Mouse (Mus musculus): ENCODE measurements at regions not wholly inside any gene's neighbourhood (a gene's known extent, or its start where the extent isn't known, plus 50 kb on each side); places are given as distances from the start of the nearest gene placed in this dataset.
A peak's percentile ranks its signal among the peaks of the same experiment; 100 is the strongest.

- no peak for DNase-seq
These were observed 110.4 kb upstream of the Neil3 start for GRCm38 (mm10) chr8:53749263-53749662.

GRCm38 (mm10) chr8:53769211-53769610 is 130.3 kb upstream of the Neil3 start:
- no peak for DNase-seq

- DNase-seq, result no peak
These were observed 136.6 kb upstream of the Neil3 start for GRCm38 (mm10) chr8:53775511-53775910.

GRCm38 (mm10) chr8:53780886-53781285 is 142.0 kb upstream of the Neil3 start:
- DNase-seq, result peak in 1 of 2 experiments; percentile 2

DNA sequence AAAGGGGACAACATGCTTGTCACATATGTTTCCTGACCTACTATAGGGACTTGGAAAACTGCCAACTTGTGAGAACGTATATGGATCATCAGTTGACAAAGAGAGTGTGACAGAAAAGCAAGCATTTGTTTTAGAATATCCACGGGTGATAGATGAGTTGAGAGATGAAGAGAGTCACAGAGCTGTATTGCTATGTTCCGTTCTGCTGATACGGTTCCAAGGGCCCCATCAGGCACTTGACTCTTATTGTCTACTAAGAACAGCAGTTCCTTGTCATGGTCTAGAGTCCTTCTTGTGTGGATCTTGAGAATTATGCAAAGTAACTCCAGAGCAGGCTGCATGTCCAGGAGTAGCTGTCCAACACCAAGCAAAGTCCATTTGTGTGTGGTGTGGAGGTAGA is 143.0 kb upstream of the Neil3 start:
- no peak for DNase-seq

GRCm38 (mm10) chr8:53788202-53788601 is 149.3 kb upstream of the Neil3 start:
- DNase-seq, result no peak

DNA sequence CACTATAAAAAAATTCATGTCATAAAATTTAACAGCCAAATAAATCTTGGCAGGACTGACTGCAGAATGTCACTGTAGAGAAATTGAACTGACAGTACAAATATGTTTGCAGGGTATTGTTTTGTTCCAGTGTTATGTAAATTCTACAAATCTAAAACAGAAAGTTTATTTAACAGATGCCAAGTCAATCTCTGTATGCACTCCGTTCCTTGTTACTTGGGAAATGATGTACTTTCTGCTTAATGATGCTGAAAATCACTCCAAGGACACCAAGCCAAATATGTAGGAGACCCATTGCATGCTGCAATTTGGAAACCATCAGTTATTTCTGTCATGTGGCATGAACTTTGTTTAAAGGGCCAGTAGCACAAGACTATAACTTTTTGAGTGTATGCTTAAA is 182.3 kb upstream of the Neil3 start:
- no peak for DNase-seq

GRCm38 (mm10) chr8:53827395-53827794 is 188.5 kb upstream of the Neil3 start:
- DNase-seq, result peak; percentile 2 to 10

DNA sequence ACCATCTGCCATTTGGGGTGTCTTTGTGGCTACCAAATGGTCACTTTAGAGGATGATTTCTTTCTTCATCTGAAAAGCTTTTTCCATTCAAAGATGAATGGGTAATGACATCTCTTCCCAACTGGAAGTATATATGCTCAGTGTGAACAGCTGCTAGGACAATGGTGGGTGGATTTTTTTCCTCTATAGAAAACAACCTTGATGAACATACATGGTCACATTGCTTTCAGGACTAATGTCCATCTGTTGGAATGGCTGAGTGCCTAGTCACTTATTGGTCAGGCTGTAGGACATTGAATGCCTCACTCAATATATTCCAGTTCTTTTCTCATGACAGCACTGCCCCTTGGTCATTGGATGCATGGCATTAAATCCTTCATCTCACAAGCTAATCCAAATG is 209.0 kb upstream of the Neil3 start:
- DNase-seq, result no peak

- DNase-seq, result no peak
These were observed 208.8 kb upstream of the Vegfc start for GRCm38 (mm10) chr8:53868567-53868966.

- DNase-seq, result peak in 1 of 2 experiments; percentile 4
These were observed 207.3 kb upstream of the Vegfc start for GRCm38 (mm10) chr8:53869997-53870596.

DNA sequence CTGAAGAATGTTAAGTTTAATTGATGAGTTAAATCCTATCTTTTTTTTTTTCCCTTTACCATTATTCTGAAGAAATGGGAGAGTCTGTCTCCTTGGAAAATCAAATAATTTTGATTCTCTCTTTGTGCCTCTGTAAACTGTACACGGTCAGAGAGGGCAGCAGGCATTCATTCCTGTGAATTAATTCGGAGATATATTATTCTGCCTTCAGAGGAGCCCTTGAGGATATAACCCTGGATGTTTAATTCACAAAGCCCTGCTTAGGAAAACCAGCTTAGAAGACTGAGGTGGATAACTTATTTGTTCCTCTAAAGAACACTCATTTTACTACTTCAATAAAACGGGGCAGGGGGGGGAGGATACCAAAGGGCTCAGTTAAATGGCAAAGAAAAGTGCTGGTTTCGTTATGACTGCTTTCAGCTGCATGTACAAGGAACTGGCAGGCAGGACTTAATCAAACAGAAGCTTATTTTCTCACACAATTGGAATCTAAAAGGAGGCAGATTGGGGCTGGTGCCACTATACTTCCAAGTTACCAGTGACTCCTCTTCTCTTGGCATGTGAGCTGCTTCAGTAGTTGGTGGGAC is 205.3 kb upstream of the Vegfc start:
- DNase-seq, result no peak

DNA sequence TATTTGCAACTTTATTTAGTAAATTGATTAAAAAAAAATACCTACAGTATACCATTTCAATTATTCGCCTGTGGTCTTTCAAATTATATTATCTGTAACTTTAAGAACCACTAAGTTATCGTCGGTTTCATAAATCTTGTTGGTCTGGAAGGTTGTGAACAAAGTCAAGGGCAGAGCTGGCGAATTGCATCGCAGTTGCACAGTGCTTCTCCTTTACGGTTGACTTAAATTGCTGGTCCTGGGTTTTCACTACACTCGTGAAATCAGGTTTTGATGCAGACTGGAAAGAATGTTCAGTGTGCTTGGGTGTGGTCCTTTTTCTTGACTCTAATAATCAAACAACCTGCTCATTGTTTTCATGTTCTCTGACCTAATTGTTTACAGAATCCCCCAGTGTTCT is 198.6 kb upstream of the Vegfc start:
- DNase-seq, result no peak

DNA sequence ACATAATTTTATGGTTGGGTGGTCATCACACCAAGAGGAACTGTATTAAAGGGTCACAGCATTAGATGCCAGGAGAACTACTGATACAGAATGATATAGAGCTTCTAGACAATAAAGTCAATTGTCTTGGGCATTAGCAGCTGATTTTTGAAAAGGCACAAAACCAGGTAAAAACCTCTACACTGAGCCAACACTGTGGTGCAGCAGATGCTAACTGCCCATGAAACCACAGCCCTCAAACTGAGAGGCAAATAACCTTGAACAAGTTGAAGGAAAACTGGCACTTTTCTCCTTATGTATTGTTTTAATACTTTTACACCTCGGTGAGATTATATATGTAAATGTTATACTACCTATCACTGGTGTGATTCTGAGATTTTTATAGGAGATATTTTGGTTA is 195.9 kb upstream of the Vegfc start:
- DNase-seq, result no peak

- no peak for DNase-seq
These were observed 185.1 kb upstream of the Vegfc start for GRCm38 (mm10) chr8:53892205-53892710.

- no peak for DNase-seq
These were observed 184.6 kb upstream of the Vegfc start for GRCm38 (mm10) chr8:53892770-53893169.

DNA sequence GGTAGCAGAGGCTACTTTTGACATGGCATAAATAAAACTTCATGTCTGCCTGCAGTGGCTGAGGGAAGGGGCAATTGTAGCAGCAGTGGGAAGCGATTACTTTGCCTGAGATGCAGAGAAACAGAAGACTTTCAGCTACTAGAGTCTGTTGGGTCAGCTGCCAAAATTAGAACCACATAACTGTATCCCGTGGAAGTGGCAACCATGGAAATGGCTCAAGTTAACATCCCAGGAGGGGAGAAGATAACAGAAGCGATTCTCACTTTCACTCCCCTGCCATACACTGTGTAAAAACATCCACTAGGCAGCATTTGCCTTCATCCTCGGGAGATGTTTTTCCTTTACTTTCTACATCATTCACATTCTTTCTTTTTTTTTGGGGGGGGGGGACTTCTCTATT is 155.1 kb upstream of the Vegfc start:
- DNase-seq, result no peak

- DNase-seq, result no peak
These were observed 146.7 kb upstream of the Vegfc start for GRCm38 (mm10) chr8:53930685-53931084.

DNA sequence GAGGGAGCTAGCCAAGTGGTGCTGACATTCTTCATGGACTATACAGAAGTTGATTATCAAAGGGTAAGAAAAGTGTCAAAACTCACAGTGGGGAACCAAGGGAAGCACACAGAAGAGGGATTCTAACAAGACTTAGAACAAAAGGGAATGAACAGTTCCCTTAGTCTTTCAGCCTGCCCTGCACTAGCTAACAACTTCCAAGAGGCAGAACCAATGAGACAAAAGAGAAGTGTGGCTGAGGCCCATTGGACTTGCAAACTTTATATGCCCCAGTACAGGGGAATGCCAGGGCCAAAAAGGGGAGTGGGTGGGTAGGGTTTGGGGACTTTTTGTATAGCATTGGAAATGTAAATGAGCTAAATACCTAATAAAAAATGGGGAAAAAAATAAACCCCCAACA is 139.0 kb upstream of the Vegfc start:
- DNase-seq, result no peak

DNA sequence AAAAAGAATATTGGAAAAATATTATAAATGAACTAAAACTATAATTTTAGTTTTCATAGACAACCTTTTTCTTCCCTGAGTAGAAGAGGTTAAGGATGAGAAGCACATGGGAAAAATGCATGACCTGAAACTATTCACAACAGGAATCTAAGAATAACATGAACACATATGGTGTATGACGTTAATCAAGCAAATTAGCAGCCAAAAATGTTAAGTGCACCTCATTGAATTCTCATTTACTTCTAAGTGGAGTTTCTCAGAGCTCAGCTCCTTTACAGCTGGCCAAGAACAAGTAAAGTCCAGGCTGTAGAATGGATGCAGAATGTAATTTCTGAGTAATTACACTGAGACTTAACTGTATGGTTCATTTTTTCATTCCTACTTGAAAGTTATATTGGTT is 137.9 kb upstream of the Vegfc start:
- no peak for DNase-seq

DNA sequence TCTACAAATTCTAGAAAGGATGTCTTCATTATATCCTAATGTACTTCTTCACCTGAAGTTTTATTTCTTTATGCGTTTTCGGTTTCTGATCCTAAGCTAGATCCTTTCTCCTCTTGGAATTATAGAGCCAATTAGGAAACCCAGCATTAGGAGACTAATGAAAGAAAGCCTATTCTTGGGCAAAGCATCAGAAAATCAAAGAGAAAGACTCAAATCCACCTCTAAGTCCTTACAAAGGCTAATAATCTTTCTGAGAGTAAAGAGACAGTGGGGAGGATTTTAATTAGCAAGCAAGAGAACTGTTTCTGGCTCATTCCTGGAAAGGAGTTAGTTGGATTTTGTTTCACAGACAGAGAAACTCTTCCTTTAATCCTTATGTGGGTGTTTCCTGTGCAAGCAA is 136.3 kb upstream of the Vegfc start:
- no peak for DNase-seq

- DNase-seq, result peak in 1 of 2 experiments; percentile 5
These were observed 131.8 kb upstream of the Vegfc start for GRCm38 (mm10) chr8:53945561-53945960.

GRCm38 (mm10) chr8:53947384-53947783 is 130.0 kb upstream of the Vegfc start:
- DNase-seq, result no peak

- DNase-seq, result no peak
These were observed 122.8 kb upstream of the Vegfc start for GRCm38 (mm10) chr8:53954476-53955158.
